Comparison of ENCODE assay signal across 8 mouse cellular contexts in genomic region chr7:38183709-38184417, GRCm38 (mm10). TPM values are rescaled to one million over a fixed set of nuclear protein-coding genes. Genes with fewer than 3 reads are reported as not detected.
DNase-seq lines count a peak whose midpoint lies in the region; ATAC-seq lines count a peak whose summit lies in the region.

No protein-coding gene starts in this region.

- peaks cover 3% of the 10 kb centered on the region for H3K36me3 ChIP-seq in heart, embryonic 14.5 days (ENCODE audit: control insufficient read depth, insufficient read depth, low read length)
- no peaks in the 10 kb centered on the region for H3K36me3 ChIP-seq in liver, embryonic 12.5 days
- H3K36me3 ChIP-seq in stomach, embryonic 15.5 days = no peaks in the 10 kb centered on the region

- no peaks in the 10 kb centered on the region for H3K9me3 ChIP-seq in heart, embryonic 14.5 days (ENCODE audit: control insufficient read depth, low read length)
- H3K9me3 ChIP-seq in liver, embryonic 12.5 days (replicated peaks) = no peaks in the 10 kb centered on the region
- H3K9me3 ChIP-seq in stomach, embryonic 15.5 days = no peaks in the 10 kb centered on the region

- peak; percentile 87 for DNase-seq in CD4-positive, CD25-positive, alpha-beta regulatory T cell, adult 2 months (ENCODE audit: low read depth, low spot score)
- peak; percentile 44 for DNase-seq in c-Kit-negative CD71-positive TER-119-positive erythroid progenitor cells, embryonic 14.5 days (ENCODE audit: low read depth, low spot score)
- DNase-seq in fibroblast of lung, adult 2 months (ENCODE audit: low read depth) = peak; percentile 70
- DNase-seq in kidney, postnatal 14 days = peak; percentile 90
- DNase-seq in natural killer cell, adult 2 months (ENCODE audit: low spot score in 2 of 2) = peak; percentile 67 to 73

- 4% methylated on average over 36 of the region's 36 CpGs for WGBS in heart, embryonic 14.5 days
- 2% methylated on average over 36 of the region's 36 CpGs for WGBS in liver, embryonic 12.5 days (ENCODE audit: insufficient replicate concordance)
- WGBS in stomach, embryonic 15.5 days = 5% methylated on average over 36 of the region's 36 CpGs

- H3K4me2 ChIP-seq in heart, embryonic 14.5 days (ENCODE audit: low read length) = peak overlapping the region; percentile 97
- H3K4me2 ChIP-seq in liver, embryonic 12.5 days = peak overlapping the region; percentile 94
- H3K4me2 ChIP-seq in stomach, embryonic 15.5 days = peak overlapping the region; percentile 76

- H3K9ac ChIP-seq in heart, embryonic 14.5 days (ENCODE audit: low read length) = peak overlapping the region; percentile 81
- H3K9ac ChIP-seq in liver, embryonic 12.5 days = peak overlapping the region; percentile 72
- H3K9ac ChIP-seq in stomach, embryonic 15.5 days = peak overlapping the region; percentile 64

- H3K27me3 ChIP-seq in heart, embryonic 14.5 days (ENCODE audit: control insufficient read depth, insufficient read depth, low read length) = no peaks in the 10 kb centered on the region
- H3K27me3 ChIP-seq in liver, embryonic 12.5 days (replicated peaks) = no peaks in the 10 kb centered on the region
- no peaks in the 10 kb centered on the region for H3K27me3 ChIP-seq in stomach, embryonic 15.5 days (replicated peaks)

- H3K4me1 ChIP-seq in heart, embryonic 14.5 days (ENCODE audit: control insufficient read depth in 2 of 2, insufficient read depth in 2 of 2, low read length in 2 of 2) = peaks cover 8 to 9% of the 10 kb centered on the region in 2 experiments; a peak in 3 of 4 replicates
- peaks cover 43% of the 10 kb centered on the region for H3K4me1 ChIP-seq in liver, embryonic 12.5 days
- H3K4me1 ChIP-seq in stomach, embryonic 15.5 days = peaks cover 13% of the 10 kb centered on the region; the same call in 1 of the 2 replicates

- ATAC-seq in heart, embryonic 14.5 days (ENCODE audit: insufficient number of reproducible peaks, insufficient read depth, low FRiP score, low read depth) = peak; percentile 84
- peak; percentile 81 for ATAC-seq in liver, embryonic 12.5 days
- ATAC-seq in stomach, embryonic 15.5 days (ENCODE audit: insufficient read depth, low FRiP score, low read depth) = peak; percentile 88

- peak overlapping the region; percentile 71 to 86 for H3K4me3 ChIP-seq in heart, embryonic 14.5 days (ENCODE audit: control insufficient read depth in 1 of 2, insufficient read depth in 1 of 2, low read depth in 1 of 2, low read length in 2 of 2)
- peak overlapping the region; percentile 70 for H3K4me3 ChIP-seq in liver, embryonic 12.5 days
- peak overlapping the region; percentile 64 for H3K4me3 ChIP-seq in stomach, embryonic 15.5 days (replicated peaks)

- peak overlapping the region; percentile 84 to 86 for H3K27ac ChIP-seq in heart, embryonic 14.5 days (replicated peaks in 1 of 2; ENCODE audit: control insufficient read depth in 1 of 2, insufficient read depth in 1 of 2, low read depth in 2 of 2, low read length in 2 of 2)
- H3K27ac ChIP-seq in liver, embryonic 12.5 days = peak overlapping the region; percentile 72
- peak overlapping the region; percentile 80 for H3K27ac ChIP-seq in stomach, embryonic 15.5 days

RNA-seq across cellular contexts. Expression of gene 1600014C10Rik, which starts 0.8 kb away (rescaled TPM):
- 14.4 and 15.2 TPM in 2 replicates for polyA plus RNA-seq in heart, embryonic 14.5 days (2014; fragmentation: Nextera tagmentation; extraction: Ambion mirVana)
- 7.0 and 7.5 TPM in 2 replicates for polyA plus RNA-seq in liver, embryonic 12.5 days (2016; fragmentation: Nextera tagmentation; extraction: Ambion mirVana)
- polyA plus RNA-seq in stomach, embryonic 15.5 days (2015; fragmentation: Nextera tagmentation; extraction: Ambion mirVana) = 13.6 and 14.9 TPM in 2 replicates

RNA-seq across cellular contexts. Expression of gene Plekhf1, which starts 44.0 kb away (rescaled TPM):
- 4.0 TPM in 2 replicates for polyA plus RNA-seq in heart, embryonic 14.5 days (2014; fragmentation: Nextera tagmentation; extraction: Ambion mirVana)
- polyA plus RNA-seq in liver, embryonic 12.5 days (2016; fragmentation: Nextera tagmentation; extraction: Ambion mirVana) = 0.45 and 0.55 TPM in 2 replicates
- polyA plus RNA-seq in stomach, embryonic 15.5 days (2015; fragmentation: Nextera tagmentation; extraction: Ambion mirVana) = 3.2 TPM in 2 replicates

Comparison
In these comparisons a context has a peak if more than half of its experiments do, and no peak if none do; other contexts are left out.
1. Peak in every context shown above with its lines: DNase-seq, ATAC-seq, H3K4me3 ChIP-seq and H3K27ac ChIP-seq.